Mouse (Mus musculus) limb, embryonic 13.5 days (tissue): Measurements from ENCODE around the gene Hpcal1. TPM values are rescaled to one million over a fixed set of nuclear protein-coding genes. Genes with fewer than 3 reads are reported as not detected.

Experiments used
- ATAC-seq: fragments of 200-750 bp; cut with Nextera tagmentation; 2 replicates; pipeline ENCODE4 v1.8.0; 2017; ENCODE audit warnings: low read depth, moderate number of reproducible peaks, moderate TSS enrichment; ENCODE audit not compliant: low FRiP score
- H3K27ac ChIP-seq: fragments of 300-500 bp; sonication (generic); 2 replicates; pipeline ENCODE4 v1.5.1; 2015; ENCODE audit warnings: inconsistent platforms, mild to moderate bottlenecking, moderate library complexity
- H3K27me3 ChIP-seq: fragments of 300-500 bp; sonication (generic); 2 replicates; pipeline ENCODE4 v1.6.1; 2015; ENCODE audit warnings: mild to moderate bottlenecking, inconsistent platforms
- H3K36me3 ChIP-seq: fragments of 300-500 bp; sonication (generic); 2 replicates; pipeline ENCODE4 v1.6.1; 2015; ENCODE audit warnings: inconsistent platforms, mild to moderate bottlenecking, moderate library complexity
- H3K4me1 ChIP-seq: fragments of 300-500 bp; sonication (generic); 2 replicates; pipeline ENCODE4 v1.6.1; 2015; ENCODE audit warnings: inconsistent platforms
- H3K4me2 ChIP-seq: fragments of 300-500 bp; sonication (generic); replicated peaks from 2 replicates; pipeline ENCODE4 v1.6.1; 2015; ENCODE audit warnings: inconsistent platforms, mild to moderate bottlenecking, moderate library complexity
- H3K4me3 ChIP-seq: fragments of 300-500 bp; sonication (generic); 2 replicates; pipeline ENCODE4 v1.5.1; 2015; ENCODE audit warnings: moderate library complexity, mild to moderate bottlenecking, inconsistent platforms
- H3K9ac ChIP-seq: fragments of 300-500 bp; sonication (generic); 2 replicates; pipeline ENCODE4 v1.6.1; 2015; ENCODE audit warnings: mild to moderate bottlenecking, inconsistent platforms
- H3K9me3 ChIP-seq: fragments of 300-500 bp; sonication (generic); 2 replicates; pipeline ENCODE4 v1.6.1; 2016; ENCODE audit warnings: inconsistent platforms
- WGBS: fragments of 180-500 bp; shearing (Covaris S2); methylation state at CpG from one replicate; pipeline ENCODE4 v1.1.7; 2015; 5-methylcytosine and 5-hydroxymethylcytosine counted together
- polyA plus RNA-seq: library from polyadenylated mRNA; unstranded; fragments of >200 nt; fragmentation: Nextera tagmentation; extraction: Ambion mirVana; gene quantifications from 2 replicates; pipeline ENCODE4 v1.2.1, GENCODE M21; 2015

Gene Hpcal1
- polyA plus RNA-seq, 1 experiment from 2014 or later: 33.4 TPM

- no peaks in the 10 kb centered on the region for H3K36me3 ChIP-seq
- no peak overlapping the region for H3K9ac ChIP-seq
- H3K9me3 ChIP-seq: no peaks in the 10 kb centered on the region
- H3K27me3 ChIP-seq: no peaks in the 10 kb centered on the region
- no peak overlapping the region for H3K4me2 ChIP-seq
- 96% methylated on average over 3 of the region's 3 CpGs for WGBS
- no peak overlapping the region for H3K27ac ChIP-seq
- peaks cover 25% of the 10 kb centered on the region for H3K4me1 ChIP-seq
- H3K4me3 ChIP-seq: no peak overlapping the region
- no peak for ATAC-seq
These were observed 13.2 kb downstream of the Hpcal1 start for GRCm38 (mm10) chr12:17703866-17704265.

- Histone ChIP-seq H3K9ac (no peak overlapping the region), H3K4me2 (no peak overlapping the region), H3K4me3 (no peak overlapping the region), H3K27ac (no peak overlapping the region), H3K9me3 (no peaks in the 10 kb centered on the region), H3K4me1 (peaks cover 36% of the 10 kb centered on the region), H3K27me3 (no peaks in the 10 kb centered on the region), H3K36me3 (no peaks in the 10 kb centered on the region)
- ATAC-seq: no peak
These were observed 16.8 kb downstream of the Hpcal1 start for GRCm38 (mm10) chr12:17707472-17707871.

DNA sequence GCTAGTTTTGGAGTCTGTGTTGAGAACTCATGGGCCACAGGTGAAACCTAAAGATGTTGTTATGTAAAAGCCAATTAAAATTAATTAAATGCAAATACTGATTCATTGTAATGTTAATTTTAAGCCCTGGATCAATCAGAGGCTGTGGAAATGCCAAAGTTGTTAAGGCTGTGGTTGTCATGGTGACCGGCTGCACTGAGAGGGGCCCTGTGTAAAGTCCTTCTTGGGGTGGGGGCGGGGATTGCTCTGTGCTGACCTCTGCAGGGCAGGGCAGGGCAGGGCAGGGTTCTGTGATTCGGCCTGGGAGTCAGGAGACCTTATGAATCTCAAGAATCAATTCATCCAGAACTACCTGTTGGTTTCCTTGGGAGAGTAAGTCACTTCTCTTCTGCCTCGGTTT, 18.8 kb downstream of the Hpcal1 start:
- Histone ChIP-seq H3K27me3 (no peaks in the 10 kb centered on the region), H3K36me3 (no peaks in the 10 kb centered on the region), H3K4me1 (peaks cover 38% of the 10 kb centered on the region), H3K4me3 (no peak overlapping the region), H3K9ac (no peak overlapping the region), H3K9me3 (no peaks in the 10 kb centered on the region), H3K27ac (no peak overlapping the region), H3K4me2 (no peak overlapping the region)
- WGBS: 24% methylated on average over 4 of the region's 4 CpGs
- ATAC-seq: no peak

GRCm38 (mm10) chr12:17709926-17710746, 19.5 kb downstream of the Hpcal1 start:
- no peaks in the 10 kb centered on the region for H3K9me3 ChIP-seq
- H3K27me3 ChIP-seq: no peaks in the 10 kb centered on the region
- H3K4me2 ChIP-seq: peak overlapping the region; percentile 44
- H3K36me3 ChIP-seq: no peaks in the 10 kb centered on the region
- peaks cover 38% of the 10 kb centered on the region for H3K4me1 ChIP-seq
- ATAC-seq: peak; percentile 92
- no peak overlapping the region for H3K4me3 ChIP-seq
- H3K27ac ChIP-seq: peak overlapping the region; percentile 55; the same call in 1 of the 2 replicates
- 8% methylated on average over 17 of the region's 17 CpGs for WGBS
- H3K9ac ChIP-seq: peak overlapping the region; percentile 19; the same call in 1 of the 2 replicates

DNA sequence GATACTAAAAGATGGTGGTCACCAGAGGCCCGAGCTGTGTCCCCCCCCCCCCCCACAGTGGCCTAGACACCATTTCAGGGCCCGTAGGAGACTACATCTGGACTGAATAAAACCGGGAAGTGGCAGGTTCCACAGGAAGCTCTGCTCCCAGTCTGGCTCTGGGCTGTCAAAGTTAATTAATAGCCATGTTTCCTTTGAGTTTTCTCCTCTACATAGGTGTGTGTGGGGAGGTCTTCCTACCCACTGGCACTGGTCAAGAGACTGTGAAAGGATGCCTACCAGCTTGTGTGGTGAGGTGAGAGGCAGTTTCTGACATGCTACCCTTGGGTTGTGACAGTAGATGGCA, 20.1 kb downstream of the Hpcal1 start:
- Histone ChIP-seq H3K9me3 (no peaks in the 10 kb centered on the region), H3K36me3 (no peaks in the 10 kb centered on the region), H3K9ac (no peak overlapping the region), H3K4me1 (peaks cover 38% of the 10 kb centered on the region), H3K27me3 (no peaks in the 10 kb centered on the region), H3K4me2 (peak overlapping the region; percentile 44), H3K27ac (0 out of 2 replicates have a peak overlapping the region, but pooled peaks have one; percentile 55), H3K4me3 (no peak overlapping the region)
- 0% methylated on average over 3 of the region's 3 CpGs for WGBS
- ATAC-seq: no peak

DNA sequence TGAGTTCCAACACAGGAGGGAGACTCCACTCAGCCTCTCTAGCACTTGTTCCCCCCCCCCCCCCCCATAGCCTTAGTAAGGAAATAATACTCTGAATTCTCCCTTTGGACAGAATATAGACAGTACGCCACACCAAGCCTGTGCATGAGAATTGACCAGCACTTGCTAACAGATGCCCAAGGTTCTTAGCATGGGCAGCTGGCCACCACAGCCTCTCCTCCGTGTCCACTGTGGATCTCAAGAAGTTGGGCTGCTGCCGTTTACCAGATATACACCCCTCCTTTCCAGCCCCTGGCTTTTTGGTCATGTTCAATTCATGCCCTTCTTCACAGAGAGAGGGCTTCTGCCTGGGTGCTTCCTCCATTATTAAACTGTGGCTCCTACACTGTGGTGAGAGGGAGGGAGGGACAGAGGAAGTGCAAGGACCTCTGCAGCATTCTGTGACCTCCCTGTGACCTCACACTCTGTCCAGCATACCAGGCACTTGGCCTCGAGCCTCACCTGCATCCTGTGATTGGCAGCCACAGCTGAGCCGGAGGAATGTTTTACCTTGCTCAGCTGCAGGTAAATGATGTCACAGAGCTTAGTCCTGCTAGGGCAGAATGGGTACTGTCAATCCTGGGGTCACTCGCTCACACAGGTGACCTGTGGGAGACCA, 21.2 kb downstream of the Hpcal1 start:
- H3K4me1 ChIP-seq: peaks cover 38% of the 10 kb centered on the region
- no peaks in the 10 kb centered on the region for H3K36me3 ChIP-seq
- no peak overlapping the region for H3K4me2 ChIP-seq
- WGBS: 47% methylated on average over 6 of the region's 6 CpGs
- no peaks in the 10 kb centered on the region for H3K9me3 ChIP-seq
- ATAC-seq: no peak
- no peak overlapping the region for H3K9ac ChIP-seq
- H3K27ac ChIP-seq: no peak overlapping the region
- no peaks in the 10 kb centered on the region for H3K27me3 ChIP-seq
- no peak overlapping the region for H3K4me3 ChIP-seq

- no peak overlapping the region for H3K9ac ChIP-seq
- H3K4me1 ChIP-seq: peaks cover 38% of the 10 kb centered on the region
- no peak overlapping the region for H3K4me3 ChIP-seq
- no peaks in the 10 kb centered on the region for H3K9me3 ChIP-seq
- no peaks in the 10 kb centered on the region for H3K27me3 ChIP-seq
- H3K36me3 ChIP-seq: no peaks in the 10 kb centered on the region
- H3K4me2 ChIP-seq: no peak overlapping the region
- no peak for ATAC-seq
- H3K27ac ChIP-seq: no peak overlapping the region
- WGBS: 16% methylated on average over 1 of the region's 1 CpGs
These were observed 21.9 kb downstream of the Hpcal1 start for GRCm38 (mm10) chr12:17712571-17712970.

DNA sequence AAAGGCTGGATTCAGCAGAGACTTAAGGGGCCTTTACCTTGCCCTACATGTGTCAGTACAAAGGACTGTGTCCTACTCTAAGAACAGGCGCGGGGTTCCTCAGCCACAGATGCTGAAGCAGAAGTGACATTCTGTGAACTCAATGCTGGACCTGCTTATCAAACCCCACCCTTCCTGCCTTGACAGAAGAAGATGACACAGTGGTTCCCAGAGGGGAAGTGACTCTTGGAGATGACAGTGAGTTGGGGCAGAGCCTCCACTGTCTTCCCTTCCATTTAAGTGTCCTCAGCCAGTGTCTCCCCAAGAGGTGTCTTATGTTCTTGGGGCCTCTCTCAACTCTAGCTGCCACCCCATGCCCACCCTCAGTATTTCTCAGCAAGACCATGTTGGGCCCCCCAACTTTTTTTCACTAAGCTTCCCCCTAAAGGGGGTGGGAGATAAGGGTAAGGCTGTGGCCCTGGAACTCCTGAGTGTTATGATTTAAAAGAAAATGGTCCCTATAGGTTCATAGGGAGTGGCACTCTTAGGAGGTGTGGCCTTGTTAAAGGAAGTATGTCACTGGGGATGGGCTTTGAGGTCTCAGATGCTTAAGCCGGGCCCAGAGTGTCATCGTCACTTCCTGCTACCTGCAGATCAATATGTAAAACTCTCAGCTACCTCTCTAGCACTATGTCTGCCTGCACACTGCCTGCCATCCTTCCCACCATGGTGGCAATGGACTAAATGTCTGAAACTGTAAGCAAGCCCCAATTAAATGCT, 25.2 kb downstream of the Hpcal1 start:
- no peak overlapping the region for H3K4me2 ChIP-seq
- 95% methylated on average over 4 of the region's 4 CpGs for WGBS
- H3K4me1 ChIP-seq: peaks cover 21% of the 10 kb centered on the region
- no peak for ATAC-seq
- H3K27ac ChIP-seq: no peak overlapping the region
- no peaks in the 10 kb centered on the region for H3K27me3 ChIP-seq
- no peaks in the 10 kb centered on the region for H3K9me3 ChIP-seq
- no peak overlapping the region for H3K9ac ChIP-seq
- no peaks in the 10 kb centered on the region for H3K36me3 ChIP-seq
- H3K4me3 ChIP-seq: no peak overlapping the region

- Histone ChIP-seq H3K9ac (no peak overlapping the region), H3K27me3 (no peaks in the 10 kb centered on the region), H3K9me3 (no peaks in the 10 kb centered on the region), H3K4me1 (peaks cover 8% of the 10 kb centered on the region), H3K36me3 (no peaks in the 10 kb centered on the region), H3K27ac (no peak overlapping the region), H3K4me2 (no peak overlapping the region), H3K4me3 (no peak overlapping the region)
- 86% methylated on average over 1 of the region's 1 CpGs for WGBS
- no peak for ATAC-seq
These were observed 26.6 kb downstream of the Hpcal1 start for GRCm38 (mm10) chr12:17717257-17717656.

DNA sequence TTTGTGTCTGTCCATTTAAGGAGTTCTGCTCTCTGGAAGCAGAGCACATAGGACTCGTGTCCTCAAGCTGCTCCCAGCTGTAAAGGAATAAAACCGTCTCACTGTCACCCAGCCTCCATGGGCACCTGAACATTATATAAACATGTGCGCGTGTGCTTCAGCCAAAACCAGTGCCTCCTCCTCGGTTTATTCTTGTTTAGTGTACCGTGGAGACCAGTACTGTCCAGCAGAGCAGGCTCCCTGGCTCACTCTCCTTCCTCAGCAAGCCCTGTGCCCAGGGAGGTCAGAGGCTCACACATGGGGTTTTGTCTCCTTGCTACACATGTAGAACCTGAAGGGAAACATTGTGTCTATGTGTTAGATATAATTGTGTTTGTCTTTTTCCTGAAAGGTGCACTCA, 27.5 kb downstream of the Hpcal1 start:
- no peaks in the 10 kb centered on the region for H3K9me3 ChIP-seq
- peaks cover 5% of the 10 kb centered on the region; the same call in 1 of the 2 replicates for H3K4me1 ChIP-seq
- no peak overlapping the region for H3K4me2 ChIP-seq
- H3K27me3 ChIP-seq: no peaks in the 10 kb centered on the region
- H3K4me3 ChIP-seq: no peak overlapping the region
- ATAC-seq: no peak
- H3K36me3 ChIP-seq: no peaks in the 10 kb centered on the region
- H3K27ac ChIP-seq: no peak overlapping the region
- no peak overlapping the region for H3K9ac ChIP-seq
- WGBS: 73% methylated on average over 6 of the region's 6 CpGs

GRCm38 (mm10) chr12:17721058-17721457, 30.4 kb downstream of the Hpcal1 start:
- no peak for ATAC-seq
- no peaks in the 10 kb centered on the region for H3K36me3 ChIP-seq
- H3K27ac ChIP-seq: no peak overlapping the region
- peaks cover 23% of the 10 kb centered on the region for H3K4me1 ChIP-seq
- no peak overlapping the region for H3K4me2 ChIP-seq
- H3K4me3 ChIP-seq: no peak overlapping the region
- H3K9me3 ChIP-seq: no peaks in the 10 kb centered on the region
- no peak overlapping the region for H3K9ac ChIP-seq
- H3K27me3 ChIP-seq: no peaks in the 10 kb centered on the region

DNA sequence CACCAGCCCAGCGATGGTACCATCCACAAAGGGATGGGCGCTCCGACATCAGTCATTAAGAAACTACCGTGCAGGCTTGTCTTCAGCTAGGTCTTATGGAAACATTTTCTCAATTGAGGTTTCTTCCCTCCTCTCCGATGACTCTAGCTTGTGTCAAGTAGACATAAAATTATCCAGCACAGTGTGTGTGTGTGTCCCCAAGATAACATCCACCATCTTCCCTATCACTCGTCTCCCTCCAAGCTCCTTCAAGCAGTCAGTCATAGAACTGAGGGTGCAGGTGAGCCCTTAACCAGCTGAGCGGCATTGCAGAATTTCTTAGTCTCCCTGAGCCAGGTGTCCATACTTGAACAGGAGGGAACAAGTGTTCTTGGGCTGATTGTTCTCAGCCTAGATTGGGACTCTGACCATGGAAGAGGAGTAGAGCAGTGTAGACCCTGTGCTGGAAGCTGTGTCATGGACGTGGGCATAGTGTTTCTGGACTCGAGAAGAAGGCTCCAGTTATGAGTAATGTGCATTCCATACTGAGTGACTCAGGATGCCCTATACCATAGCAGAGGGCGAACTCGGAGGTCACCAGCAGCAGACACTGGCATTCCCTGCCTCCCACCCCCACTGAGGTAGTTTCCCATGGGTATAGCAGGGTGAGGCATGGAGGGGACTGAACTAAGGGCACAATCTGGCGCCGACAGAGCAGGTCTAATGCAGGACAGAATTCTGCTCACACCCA, 32.0 kb downstream of the Hpcal1 start:
- ATAC-seq: no peak
- H3K36me3 ChIP-seq: no peaks in the 10 kb centered on the region

More for the DNA sequence above, 32.0 kb downstream of the Hpcal1 start:
- H3K27ac ChIP-seq: no peak overlapping the region
- no peak overlapping the region for H3K9ac ChIP-seq
- H3K9me3 ChIP-seq: no peaks in the 10 kb centered on the region
- whole genome bisulfite sequencing: 89% methylated on average over 13 of the region's 13 CpGs
- no peak overlapping the region for H3K4me3 ChIP-seq
- H3K27me3 ChIP-seq: no peaks in the 10 kb centered on the region
- H3K4me1 ChIP-seq: peaks cover 37% of the 10 kb centered on the region
- H3K4me2 ChIP-seq: no peak overlapping the region
